Mouse (Mus musculus): ENCODE results near the gene Tnrc18. TPM values are rescaled to one million over a fixed set of nuclear protein-coding genes. Genes with fewer than 3 reads are reported as not detected.

Tnrc18 gene
- polyA plus RNA-seq, 1 experiment from 2014 or later: 32.3 TPM

- ATAC-seq (ENCODE audit: borderline replicate concordance, extremely low read depth, low FRiP score, low TSS enrichment): no peak
- Histone ChIP-seq H3K27me3 (no peaks in the 10 kb centered on the region), H3K4me3 (no peak overlapping the region)
Measured at GRCm38 (mm10) chr5:142764889-142765288, 52.6 kb downstream of the Tnrc18 start.

DNA sequence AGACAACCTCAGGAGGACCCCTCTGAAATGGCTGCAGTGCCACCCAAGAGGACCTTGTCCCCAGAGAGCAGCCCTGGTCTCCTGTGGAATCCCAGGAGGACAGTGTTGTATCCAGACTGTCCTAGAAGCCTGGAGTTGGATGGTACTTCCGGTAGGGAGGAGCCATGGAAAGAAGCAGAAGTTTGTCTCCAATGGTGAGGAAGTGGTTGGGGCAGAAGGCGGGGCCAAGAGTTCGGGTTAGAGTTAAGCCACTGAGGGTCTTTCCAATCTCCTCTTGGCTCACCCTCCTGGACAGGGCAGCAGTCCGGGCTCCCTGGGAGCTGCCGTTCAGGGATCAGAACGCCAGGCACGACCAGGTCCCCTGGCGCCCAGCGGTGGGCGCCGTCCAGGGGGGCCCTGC lies 53.2 kb downstream of the Tnrc18 start:
- no peak for ATAC-seq (ENCODE audit: borderline replicate concordance, extremely low read depth, low FRiP score, low TSS enrichment)
- H3K9ac ChIP-seq: no peak overlapping the region
- peaks cover 79% of the 10 kb centered on the region for H3K36me3 ChIP-seq
- 56% methylated on average over 11 of the region's 11 CpGs for WGBS
- peaks cover 9% of the 10 kb centered on the region for H3K4me1 ChIP-seq
- no peak overlapping the region for H3K4me2 ChIP-seq
- no peaks in the 10 kb centered on the region for H3K27me3 ChIP-seq
- H3K4me3 ChIP-seq: no peak overlapping the region
- H3K27ac ChIP-seq: no peak overlapping the region
- no peaks in the 10 kb centered on the region for H3K9me3 ChIP-seq

More at GRCm38 (mm10) chr5:142764889-142765288, 52.6 kb downstream of the Tnrc18 start:
- Histone ChIP-seq H3K4me1 (peaks cover 14% of the 10 kb centered on the region), H3K9me3 (no peaks in the 10 kb centered on the region), H3K36me3 (peaks cover 79% of the 10 kb centered on the region), H3K4me2 (no peak overlapping the region), H3K27ac (no peak overlapping the region), H3K9ac (no peak overlapping the region)
- WGBS: 86% methylated on average over 15 of the region's 15 CpGs

DNA sequence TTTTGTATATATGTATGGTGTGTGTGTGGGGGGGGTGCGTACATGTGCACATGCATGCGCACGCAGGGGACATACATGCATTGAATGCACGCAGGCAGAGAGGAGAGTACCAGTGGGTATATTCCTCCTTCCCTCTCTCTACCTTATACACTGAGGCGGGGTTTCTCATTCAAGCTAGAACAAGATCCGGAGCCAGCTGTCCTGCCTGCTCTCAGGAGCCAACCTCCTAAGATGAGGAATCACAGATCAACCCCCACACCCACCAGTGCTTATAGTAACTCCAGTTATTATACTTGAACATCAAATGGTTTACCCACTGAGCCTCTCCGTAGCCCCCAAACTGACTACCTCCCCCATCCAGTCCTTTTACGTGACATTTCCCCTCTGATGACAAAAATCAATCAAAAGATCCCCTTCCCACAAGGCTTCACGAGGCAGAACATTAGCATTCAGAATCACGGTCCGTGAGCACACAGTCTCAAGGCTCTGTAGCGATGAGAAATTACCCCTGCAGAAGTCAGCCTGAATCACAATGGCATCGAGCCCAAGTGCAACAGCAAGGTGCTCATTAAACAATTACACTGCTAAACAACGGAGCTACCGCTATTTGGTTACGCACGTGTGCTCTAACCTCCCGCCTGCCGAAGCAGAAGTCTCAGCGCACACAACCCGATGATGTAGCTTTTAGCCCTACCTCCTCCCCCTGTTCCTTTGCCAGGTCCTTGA lies 55.2 kb downstream of the Tnrc18 start:
- ATAC-seq (ENCODE audit: borderline replicate concordance, extremely low read depth, low FRiP score, low TSS enrichment): no peak
- Histone ChIP-seq H3K4me1 (no peaks in the 10 kb centered on the region), H3K9ac (no peak overlapping the region), H3K4me2 (no peak overlapping the region), H3K4me3 (no peak overlapping the region), H3K9me3 (no peaks in the 10 kb centered on the region), H3K27me3 (no peaks in the 10 kb centered on the region), H3K36me3 (peaks cover 94% of the 10 kb centered on the region), H3K27ac (no peak overlapping the region)
- 92% methylated on average over 21 of the region's 21 CpGs for WGBS

DNA sequence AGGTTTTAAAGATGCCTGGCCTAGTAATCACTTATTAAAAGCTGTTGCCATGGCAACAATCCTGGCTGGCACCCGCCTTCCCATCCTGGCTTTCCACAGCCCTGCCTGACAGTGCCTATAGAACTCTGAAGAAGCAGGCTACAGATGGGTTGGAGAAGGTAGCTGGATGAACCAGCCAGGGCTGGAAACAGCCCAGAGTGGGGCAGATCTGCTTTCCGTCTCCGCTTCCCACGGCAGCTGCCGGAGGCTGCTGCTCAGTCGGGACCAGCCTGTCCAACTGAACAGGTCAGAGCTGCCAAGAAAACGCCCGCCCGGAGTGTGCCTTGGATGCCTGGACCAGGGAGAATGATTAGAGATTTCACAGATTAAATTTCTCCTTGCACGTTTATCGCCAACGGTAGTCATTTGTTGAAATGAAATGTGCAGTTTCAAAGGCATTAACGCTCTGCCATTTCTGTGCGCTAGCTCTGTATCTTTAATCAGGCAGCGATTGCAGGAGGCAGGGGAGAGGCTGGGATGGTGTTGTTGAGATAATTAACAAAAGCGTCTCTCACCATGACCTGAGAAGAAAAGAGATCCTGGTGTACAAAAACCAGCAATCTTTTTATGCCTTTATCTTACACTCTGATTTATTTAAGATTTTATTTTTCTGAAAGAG lies 56.0 kb downstream of the Tnrc18 start:
- no peaks in the 10 kb centered on the region for H3K27me3 ChIP-seq
- H3K36me3 ChIP-seq: peaks cover 94% of the 10 kb centered on the region
- no peak overlapping the region for H3K4me2 ChIP-seq
- H3K4me1 ChIP-seq: no peaks in the 10 kb centered on the region
- no peak overlapping the region for H3K9ac ChIP-seq
- no peak for ATAC-seq (ENCODE audit: borderline replicate concordance, extremely low read depth, low FRiP score, low TSS enrichment)
- H3K27ac ChIP-seq: no peak overlapping the region
- no peak overlapping the region for H3K4me3 ChIP-seq
- 92% methylated on average over 16 of the region's 16 CpGs for WGBS
- H3K9me3 ChIP-seq: no peaks in the 10 kb centered on the region

- Histone ChIP-seq H3K27ac (no peak overlapping the region), H3K36me3 (peaks cover 94% of the 10 kb centered on the region), H3K4me1 (no peaks in the 10 kb centered on the region), H3K9me3 (no peaks in the 10 kb centered on the region), H3K9ac (no peak overlapping the region), H3K27me3 (no peaks in the 10 kb centered on the region), H3K4me3 (no peak overlapping the region), H3K4me2 (no peak overlapping the region)
- 82% methylated on average over 8 of the region's 8 CpGs for WGBS
- ATAC-seq (ENCODE audit: borderline replicate concordance, extremely low read depth, low FRiP score, low TSS enrichment): no peak
Measured at GRCm38 (mm10) chr5:142759786-142760185, 57.7 kb downstream of the Tnrc18 start.

DNA sequence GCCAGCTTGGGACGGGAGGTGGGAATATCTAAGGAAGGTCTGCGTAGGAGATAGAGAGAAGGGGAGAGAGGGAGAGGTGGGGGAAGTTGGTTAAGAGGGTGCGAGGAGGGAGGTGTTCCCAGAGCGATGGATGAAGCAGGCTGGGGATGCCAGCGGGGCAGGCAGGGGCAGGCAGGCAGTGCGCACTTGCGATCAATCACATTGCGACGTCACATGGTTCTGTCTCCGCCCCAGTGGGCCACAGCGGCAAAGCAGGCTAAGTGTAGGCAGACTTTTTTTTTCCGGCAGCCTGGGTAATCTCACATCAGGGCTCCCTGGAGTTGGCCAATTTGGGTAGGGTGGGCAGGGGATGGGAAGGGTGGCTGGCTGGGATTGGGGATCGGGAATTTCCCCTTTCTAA lies 65.2 kb downstream of the Tnrc18 start:
- Histone ChIP-seq H3K9me3 (no peaks in the 10 kb centered on the region), H3K9ac (no peak overlapping the region), H3K4me1 (no peaks in the 10 kb centered on the region), H3K27me3 (no peaks in the 10 kb centered on the region), H3K4me3 (no peak overlapping the region), H3K36me3 (peaks cover 80% of the 10 kb centered on the region), H3K27ac (no peak overlapping the region), H3K4me2 (no peak overlapping the region)
- 56% methylated on average over 13 of the region's 13 CpGs for WGBS
- no peak for ATAC-seq (ENCODE audit: borderline replicate concordance, extremely low read depth, low FRiP score, low TSS enrichment)

- peaks cover 65% of the 10 kb centered on the region for H3K36me3 ChIP-seq
- H3K27me3 ChIP-seq: no peaks in the 10 kb centered on the region
- H3K27ac ChIP-seq: no peak overlapping the region
- H3K9ac ChIP-seq: no peak overlapping the region
- WGBS: 80% methylated on average over 11 of the region's 11 CpGs
- no peak for ATAC-seq (ENCODE audit: borderline replicate concordance, extremely low read depth, low FRiP score, low TSS enrichment)
- H3K4me3 ChIP-seq: no peak overlapping the region
- no peaks in the 10 kb centered on the region for H3K4me1 ChIP-seq
- no peaks in the 10 kb centered on the region for H3K9me3 ChIP-seq
- no peak overlapping the region for H3K4me2 ChIP-seq
Measured at GRCm38 (mm10) chr5:142750173-142750572, 67.3 kb downstream of the Tnrc18 start.

DNA sequence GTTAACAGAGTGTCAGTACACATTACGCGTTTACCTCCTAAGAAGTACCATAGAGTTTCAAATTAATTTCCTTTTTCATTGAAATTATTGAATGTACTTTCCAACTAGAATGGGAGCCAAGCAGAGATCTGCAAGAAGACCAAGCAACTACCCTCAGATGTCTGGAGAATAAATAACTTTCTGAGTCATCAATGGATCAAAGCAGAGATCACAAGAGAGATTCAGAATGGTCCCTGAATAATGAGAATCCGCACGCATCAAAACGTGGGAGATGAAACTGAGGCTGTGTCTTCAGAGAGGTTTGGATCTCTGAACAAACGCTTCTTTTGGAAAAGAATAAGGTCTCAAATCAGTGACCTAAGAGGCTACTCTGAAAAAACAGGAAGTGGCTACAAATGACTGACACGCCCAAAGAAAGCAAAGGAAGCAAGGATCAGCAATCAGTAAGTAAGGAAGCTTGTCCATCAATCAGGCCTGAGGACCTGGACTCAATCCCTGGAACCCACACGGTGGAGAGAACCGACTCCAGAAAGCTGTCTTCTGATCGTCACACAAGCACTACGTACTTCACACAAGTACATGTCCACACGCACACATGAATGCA lies 70.3 kb downstream of the Tnrc18 start:
- Histone ChIP-seq H3K9me3 (no peaks in the 10 kb centered on the region), H3K27me3 (no peaks in the 10 kb centered on the region), H3K9ac (no peak overlapping the region), H3K4me3 (no peak overlapping the region), H3K36me3 (peaks cover 67% of the 10 kb centered on the region), H3K4me1 (no peaks in the 10 kb centered on the region), H3K4me2 (no peak overlapping the region), H3K27ac (no peak overlapping the region)
- WGBS: 79% methylated on average over 12 of the region's 12 CpGs
- ATAC-seq (ENCODE audit: borderline replicate concordance, extremely low read depth, low FRiP score, low TSS enrichment): no peak

GRCm38 (mm10) chr5:142739941-142740340 lies 77.5 kb downstream of the Tnrc18 start:
- WGBS: 82% methylated on average over 8 of the region's 8 CpGs
- Histone ChIP-seq H3K4me1 (no peaks in the 10 kb centered on the region), H3K36me3 (peaks cover 84% of the 10 kb centered on the region), H3K27ac (no peak overlapping the region), H3K9ac (no peak overlapping the region), H3K4me3 (no peak overlapping the region), H3K9me3 (no peaks in the 10 kb centered on the region), H3K4me2 (no peak overlapping the region), H3K27me3 (no peaks in the 10 kb centered on the region)
- ATAC-seq (ENCODE audit: borderline replicate concordance, extremely low read depth, low FRiP score, low TSS enrichment): no peak

DNA sequence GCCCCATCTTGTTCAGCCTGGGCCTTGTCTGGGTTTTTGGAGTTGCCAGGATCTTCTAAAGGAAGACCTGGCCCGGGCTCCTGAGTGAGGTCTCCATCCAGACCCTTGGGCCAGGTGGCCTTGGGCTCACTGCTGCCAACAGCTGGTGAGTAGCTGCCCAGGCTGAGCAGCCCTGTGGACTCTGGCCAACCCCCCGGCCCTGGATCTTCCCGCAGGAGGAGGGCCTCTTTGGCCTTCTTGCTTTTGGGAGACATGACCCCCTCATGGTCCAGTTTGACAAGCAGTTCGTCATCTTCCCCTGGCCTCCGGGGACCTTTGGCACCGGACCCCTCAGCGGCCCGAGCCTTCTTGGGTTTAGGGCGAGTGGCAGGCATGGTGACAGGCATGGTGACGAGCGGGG lies 85.5 kb downstream of the Tnrc18 start:
- Histone ChIP-seq H3K4me3 (no peak overlapping the region), H3K4me1 (no peaks in the 10 kb centered on the region), H3K9me3 (no peaks in the 10 kb centered on the region), H3K36me3 (peaks cover 97% of the 10 kb centered on the region), H3K9ac (no peak overlapping the region), H3K4me2 (no peak overlapping the region), H3K27me3 (no peaks in the 10 kb centered on the region), H3K27ac (no peak overlapping the region)
- WGBS: 83% methylated on average over 11 of the region's 11 CpGs
- ATAC-seq (ENCODE audit: borderline replicate concordance, extremely low read depth, low FRiP score, low TSS enrichment): no peak

- H3K36me3 ChIP-seq: peaks cover 97% of the 10 kb centered on the region
- H3K9me3 ChIP-seq: no peaks in the 10 kb centered on the region
- H3K9ac ChIP-seq: no peak overlapping the region
- ATAC-seq (ENCODE audit: borderline replicate concordance, extremely low read depth, low FRiP score, low TSS enrichment): no peak
- no peak overlapping the region for H3K4me3 ChIP-seq
- H3K4me1 ChIP-seq: no peaks in the 10 kb centered on the region
- no peak overlapping the region for H3K27ac ChIP-seq
- 79% methylated on average over 12 of the region's 12 CpGs for WGBS
- H3K4me2 ChIP-seq: no peak overlapping the region
- no peaks in the 10 kb centered on the region for H3K27me3 ChIP-seq
Measured at GRCm38 (mm10) chr5:142730295-142730694, 87.2 kb downstream of the Tnrc18 start.

- Histone ChIP-seq H3K4me2 (no peak overlapping the region), H3K36me3 (peaks cover 85% of the 10 kb centered on the region), H3K27me3 (no peaks in the 10 kb centered on the region), H3K4me3 (no peak overlapping the region), H3K9ac (no peak overlapping the region), H3K27ac (no peak overlapping the region), H3K4me1 (peaks cover 5% of the 10 kb centered on the region), H3K9me3 (no peaks in the 10 kb centered on the region)
- WGBS: 97% methylated on average over 16 of the region's 16 CpGs
- ATAC-seq (ENCODE audit: borderline replicate concordance, extremely low read depth, low FRiP score, low TSS enrichment): no peak
Measured at GRCm38 (mm10) chr5:142728301-142728700, 89.2 kb downstream of the Tnrc18 start.

All from lung, embryonic 15.5 days (tissue).